ENCODE assay signal across 8 mouse cellular contexts in the genomic region with DNA sequence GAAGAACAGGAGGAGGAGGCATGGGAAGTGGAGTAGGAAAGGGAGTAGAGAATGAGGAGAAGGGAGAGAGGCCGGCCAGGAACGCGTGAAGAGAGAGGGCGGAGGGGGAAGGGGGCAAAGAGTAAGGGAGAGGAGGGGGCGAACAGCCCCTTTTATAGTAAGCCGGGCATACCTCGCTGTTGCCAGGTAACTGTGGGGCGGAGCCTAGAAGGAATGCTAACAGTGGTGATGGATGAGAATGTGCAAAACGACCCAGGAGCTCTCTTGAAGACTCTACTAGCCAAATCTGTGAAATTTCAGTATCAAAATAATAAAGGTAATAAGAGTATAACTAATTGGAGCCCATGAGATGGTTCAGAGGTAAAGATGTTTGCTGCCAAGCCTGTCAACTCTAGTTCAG. TPM values are rescaled to one million over a fixed set of nuclear protein-coding genes. Genes with fewer than 3 reads are reported as not detected.
DNase-seq lines count a peak whose midpoint lies in the region; ATAC-seq and TF ChIP-seq lines count a peak whose summit lies in the region.

No protein-coding gene starts in this region.

- WGBS in heart, embryonic 11.5 days (ENCODE audit: insufficient replicate concordance), result under 1% methylated on average over 9 of the region's 9 CpGs
- WGBS in forebrain, embryonic 11.5 days, result under 1% methylated on average over 9 of the region's 9 CpGs
- WGBS in liver, postnatal 0 days (ENCODE audit: insufficient replicate concordance), result 2% methylated on average over 9 of the region's 9 CpGs

- peaks cover 12% of the 10 kb centered on the region; the same call in 1 of the 2 replicates for H3K4me1 ChIP-seq in heart, embryonic 11.5 days (ENCODE audit: control insufficient read depth, insufficient read depth, low read length)
- no peaks in the 10 kb centered on the region for H3K4me1 ChIP-seq in forebrain, embryonic 11.5 days (replicated peaks; ENCODE audit: control insufficient read depth, insufficient read depth, low read length)
- peaks cover 20% of the 10 kb centered on the region for H3K4me1 ChIP-seq in liver, postnatal 0 days (ENCODE audit: insufficient read depth)

- H3K9ac ChIP-seq in heart, embryonic 11.5 days (ENCODE audit: low read depth, low read length), result peak overlapping the region; percentile 87
- peak overlapping the region; percentile 66 for H3K9ac ChIP-seq in forebrain, embryonic 11.5 days (ENCODE audit: low read length)
- H3K9ac ChIP-seq in liver, postnatal 0 days (replicated peaks), result peak overlapping the region; percentile 94

- DNase-seq in heart, adult 9 months (ENCODE audit: low spot score in 2 of 2), result no peak
- DNase-seq in ZHBTc4 (ENCODE audit: low read depth, low spot score), result peak; percentile 82
- DNase-seq in forebrain, embryonic 11.5 days (ENCODE audit: low spot score), result peak; percentile 65
- peak; percentile 36 to 37 for DNase-seq in kidney, adult 8-10 months
- peak; percentile 29 for DNase-seq in liver, postnatal 0 days
- DNase-seq in retina, postnatal 1 day, result peak; percentile 51
- no peak for DNase-seq in frontal cortex, postnatal 14 days (ENCODE audit: low spot score in 2 of 2)

- peak overlapping the region; percentile 85 for H3K4me3 ChIP-seq in heart, embryonic 11.5 days (ENCODE audit: low read depth, low read length)
- H3K4me3 ChIP-seq in forebrain, embryonic 11.5 days (ENCODE audit: low read depth, low read length), result peak overlapping the region; percentile 73
- peak overlapping the region; percentile 86 for H3K4me3 ChIP-seq in liver, postnatal 0 days (ENCODE audit: low read depth, low read length)

- no peak for TF ChIP-seq EP300 in liver, postnatal 0 days (IDR thresholded peaks at IDR 0.05; ENCODE audit: low read depth)

- peak overlapping the region; percentile 67 for H3K4me2 ChIP-seq in heart, embryonic 11.5 days
- peak overlapping the region; percentile 93 for H3K4me2 ChIP-seq in forebrain, embryonic 11.5 days (ENCODE audit: low read depth, low read length, severe bottlenecking)
- peak overlapping the region; percentile 99 for H3K4me2 ChIP-seq in liver, postnatal 0 days (ENCODE audit: low read depth, low read length)

- no peaks in the 10 kb centered on the region; the same call in 1 of the 2 replicates for H3K36me3 ChIP-seq in heart, embryonic 11.5 days (ENCODE audit: control insufficient read depth, insufficient read depth, low read length)
- H3K36me3 ChIP-seq in forebrain, embryonic 11.5 days (ENCODE audit: control insufficient read depth, insufficient read depth, low read length), result no peaks in the 10 kb centered on the region; the same call in 1 of the 2 replicates
- H3K36me3 ChIP-seq in liver, postnatal 0 days (replicated peaks; ENCODE audit: insufficient read depth, low read length), result no peaks in the 10 kb centered on the region

- ATAC-seq in heart, embryonic 11.5 days (replicated peaks; ENCODE audit: insufficient number of reproducible peaks, low FRiP score, low TSS enrichment), result no peak
- peak; percentile 60 for ATAC-seq in forebrain, embryonic 11.5 days (replicated peaks; ENCODE audit: low FRiP score)
- peak; percentile 9; the same call in 1 of the 2 replicates for ATAC-seq in liver, postnatal 0 days

- H3K9me3 ChIP-seq in heart, embryonic 11.5 days (replicated peaks; ENCODE audit: control insufficient read depth, low read length), result no peaks in the 10 kb centered on the region
- no peaks in the 10 kb centered on the region for H3K9me3 ChIP-seq in forebrain, embryonic 11.5 days (ENCODE audit: control insufficient read depth, low read length)
- no peaks in the 10 kb centered on the region for H3K9me3 ChIP-seq in liver, postnatal 0 days (ENCODE audit: low read length)

- TF ChIP-seq CTCF in liver, postnatal 0 days (IDR thresholded peaks at IDR 0.05; ENCODE audit: low read depth), result no peak

- no peaks in the 10 kb centered on the region for H3K27me3 ChIP-seq in heart, embryonic 11.5 days (ENCODE audit: control insufficient read depth, insufficient read depth, low read length)
- no peaks in the 10 kb centered on the region for H3K27me3 ChIP-seq in forebrain, embryonic 11.5 days (ENCODE audit: control insufficient read depth, insufficient read depth, low read length)
- no peaks in the 10 kb centered on the region for H3K27me3 ChIP-seq in liver, postnatal 0 days (ENCODE audit: insufficient read depth, low read length)

- peak overlapping the region; percentile 91 for H3K27ac ChIP-seq in heart, embryonic 11.5 days (ENCODE audit: low read depth, low read length)
- H3K27ac ChIP-seq in forebrain, embryonic 11.5 days (ENCODE audit: low read depth, low read length), result peak overlapping the region; percentile 58; the same call in 1 of the 2 replicates
- H3K27ac ChIP-seq in liver, postnatal 0 days (ENCODE audit: low read depth), result peak overlapping the region; percentile 99

RNA-seq across cellular contexts. Expression of a gene that starts 0.6 kb away (rescaled TPM):
- polyA plus RNA-seq in heart, embryonic 11.5 days (2014; fragmentation: Nextera tagmentation; extraction: Ambion mirVana), result 27.5 and 31.4 TPM in 2 replicates
- 45.9 and 47.5 TPM in 2 replicates for polyA plus RNA-seq in forebrain, embryonic 11.5 days (2014; fragmentation: Nextera tagmentation; extraction: Ambion mirVana)
- 9.7 and 10.3 TPM in 2 replicates for polyA plus RNA-seq in liver, postnatal 0 days (2015; fragmentation: Nextera tagmentation; extraction: Ambion mirVana)

RNA-seq across cellular contexts. Expression of a gene that starts 35.3 kb away (rescaled TPM):
- 0.26 and 0.39 TPM in 2 replicates for polyA plus RNA-seq in heart, embryonic 11.5 days (2014; fragmentation: Nextera tagmentation; extraction: Ambion mirVana)
- 0.45 and 0.92 TPM in 2 replicates for polyA plus RNA-seq in forebrain, embryonic 11.5 days (2014; fragmentation: Nextera tagmentation; extraction: Ambion mirVana)
- 0.07 TPM in 1 of 2 replicates, not detected in the other for polyA plus RNA-seq in liver, postnatal 0 days (2015; fragmentation: Nextera tagmentation; extraction: Ambion mirVana)

RNA-seq across cellular contexts. Expression of a gene that starts 43.8 kb away (rescaled TPM):
- polyA plus RNA-seq in heart, embryonic 11.5 days (2014; fragmentation: Nextera tagmentation; extraction: Ambion mirVana), result 61.8 and 72.3 TPM in 2 replicates
- polyA plus RNA-seq in forebrain, embryonic 11.5 days (2014; fragmentation: Nextera tagmentation; extraction: Ambion mirVana), result 51.8 and 63.9 TPM in 2 replicates
- 6.7 and 6.8 TPM in 2 replicates for polyA plus RNA-seq in liver, postnatal 0 days (2015; fragmentation: Nextera tagmentation; extraction: Ambion mirVana)

RNA-seq across cellular contexts. Expression of a gene that starts 51.9 kb away (rescaled TPM):
- 6.5 and 7.0 TPM in 2 replicates for polyA plus RNA-seq in heart, embryonic 11.5 days (2014; fragmentation: Nextera tagmentation; extraction: Ambion mirVana)
- polyA plus RNA-seq in forebrain, embryonic 11.5 days (2014; fragmentation: Nextera tagmentation; extraction: Ambion mirVana), result 0.31 and 0.47 TPM in 2 replicates
- 0.83 and 0.86 TPM in 2 replicates for polyA plus RNA-seq in liver, postnatal 0 days (2015; fragmentation: Nextera tagmentation; extraction: Ambion mirVana)

Comparison
In these comparisons a context has a peak if more than half of its experiments do, and no peak if none do; other contexts are left out.
1. DNase-seq: peak in ZHBTc4 (single experiment), forebrain, embryonic 11.5 days (single experiment), kidney, adult 8-10 months (2 of 2), liver, postnatal 0 days (single experiment) and retina, postnatal 1 day (single experiment); none in heart, adult 9 months (0 of 2) and frontal cortex, postnatal 14 days (0 of 2).
2. Peak in every context shown above with its lines, with median percentiles within 50 percentile points of each other: H3K27ac ChIP-seq, H3K4me2 ChIP-seq, H3K4me3 ChIP-seq and H3K9ac ChIP-seq.